Mouse (Mus musculus) cerebellum, postnatal 10 days (tissue): ENCODE measurements around the gene Gm10181.
A peak's percentile ranks its signal among the peaks of the same experiment; 100 is the strongest.
"Not testable (repeated sequence)": the region's sequence is repeated elsewhere in the genome, so short reads cannot be mapped to it uniquely, and the experiment has no call there.

ENCODE experiments used
- DNase-seq, 2 experiments: peaks; one replicate each; pipeline ENCODE4 v3.0.0; 2021; ENCODE audit warnings: mixed read lengths in 2 of 2

Gm10181 gene

DNA sequence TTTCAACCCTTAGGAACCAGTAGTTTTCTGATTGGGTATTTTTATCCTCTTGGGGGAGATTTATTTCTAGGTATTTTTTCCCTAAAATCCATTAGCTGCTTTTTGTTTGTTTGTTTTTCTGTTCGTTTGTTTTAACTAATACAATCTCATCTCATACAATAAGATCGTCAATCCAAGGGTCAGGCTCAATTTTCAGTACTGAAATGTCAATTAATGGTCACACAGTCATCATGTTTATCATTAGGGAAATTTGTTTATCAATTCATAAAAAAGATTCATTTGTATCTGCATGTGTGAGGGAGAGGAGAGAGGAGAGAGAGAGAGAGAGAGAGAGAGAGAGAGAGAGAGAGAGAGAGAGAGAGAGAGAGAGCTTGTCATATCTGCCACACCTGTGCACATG is at the start of gene Gm10181:
Gene Gm10181 (plus strand): TSS at position 301 of the 400 bp plus-strand sequence.
- DNase-seq: no peak

DNA sequence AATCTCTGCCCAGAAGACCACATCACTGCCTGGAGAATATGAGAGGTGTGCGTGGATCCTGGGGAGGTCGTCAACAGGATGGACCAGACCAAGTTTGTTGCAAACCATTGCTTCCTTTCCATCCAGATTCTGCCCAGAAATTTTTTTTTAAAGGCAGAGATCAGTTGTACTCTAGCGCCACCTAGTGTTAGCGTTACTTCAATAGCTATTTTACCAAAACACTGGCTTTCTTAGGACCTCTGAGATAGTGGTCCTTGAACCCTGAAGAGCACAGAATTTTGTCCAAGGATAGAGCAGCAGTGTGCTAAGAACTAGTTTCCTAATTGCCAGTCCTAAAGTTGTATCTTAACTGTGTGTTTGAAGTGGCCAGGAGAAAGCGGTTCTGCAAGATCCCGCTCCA is 47.6 kb upstream of the Gm10181 start:
- DNase-seq: peak; percentile 68 to 88

GRCm38 (mm10) chr9:25042162-25043111 is 46.8 kb upstream of the Gm10181 start:
- no peak for DNase-seq

GRCm38 (mm10) chr9:25044325-25044724 is 44.9 kb upstream of the Gm10181 start:
- no peak for DNase-seq

GRCm38 (mm10) chr9:25048289-25048688 is 40.9 kb upstream of the Gm10181 start:
- DNase-seq: no peak

GRCm38 (mm10) chr9:25048940-25049339 is 40.3 kb upstream of the Gm10181 start:
- DNase-seq: no peak

- DNase-seq: no peak
Observed at GRCm38 (mm10) chr9:25051901-25052300, 37.3 kb upstream of the Gm10181 start.

DNA sequence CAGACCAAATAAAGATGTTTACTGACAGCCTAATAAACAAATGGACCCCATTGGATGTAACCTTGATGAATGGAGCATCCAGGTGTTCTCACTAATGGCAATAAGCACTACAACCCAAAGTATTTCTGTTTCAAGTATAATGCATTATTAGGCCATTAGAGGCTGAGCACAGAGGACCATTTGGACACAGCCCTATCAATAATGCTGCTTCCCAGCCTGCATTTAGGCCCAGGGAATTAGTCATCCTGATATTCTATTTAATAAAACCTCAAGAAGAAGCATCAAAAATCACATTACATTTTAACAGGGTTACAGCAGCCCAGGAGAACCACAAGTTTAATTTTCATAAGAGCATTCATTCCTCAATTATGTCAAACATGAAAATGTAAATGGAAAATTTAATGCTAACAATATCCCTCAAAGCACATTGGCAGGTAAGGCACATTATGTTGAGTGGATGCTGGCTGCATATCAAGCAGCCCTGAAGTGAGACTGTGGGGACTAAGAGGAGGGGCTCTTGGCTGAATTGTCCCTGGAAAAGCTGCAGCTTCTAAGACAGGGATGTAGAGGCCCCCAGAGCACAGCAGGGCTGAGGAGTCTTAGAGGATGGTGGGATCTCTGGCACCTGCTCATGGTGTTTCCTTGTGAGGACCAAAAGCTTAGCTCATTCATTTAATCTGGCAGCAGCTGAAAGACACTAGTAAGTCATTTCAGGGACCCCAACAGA is 33.4 kb upstream of the Gm10181 start:
- DNase-seq: no peak

- no peak for DNase-seq
Observed at GRCm38 (mm10) chr9:25058726-25059125, 30.5 kb upstream of the Gm10181 start.

GRCm38 (mm10) chr9:25072666-25073065 is 16.6 kb upstream of the Gm10181 start:
- no peak for DNase-seq

DNA sequence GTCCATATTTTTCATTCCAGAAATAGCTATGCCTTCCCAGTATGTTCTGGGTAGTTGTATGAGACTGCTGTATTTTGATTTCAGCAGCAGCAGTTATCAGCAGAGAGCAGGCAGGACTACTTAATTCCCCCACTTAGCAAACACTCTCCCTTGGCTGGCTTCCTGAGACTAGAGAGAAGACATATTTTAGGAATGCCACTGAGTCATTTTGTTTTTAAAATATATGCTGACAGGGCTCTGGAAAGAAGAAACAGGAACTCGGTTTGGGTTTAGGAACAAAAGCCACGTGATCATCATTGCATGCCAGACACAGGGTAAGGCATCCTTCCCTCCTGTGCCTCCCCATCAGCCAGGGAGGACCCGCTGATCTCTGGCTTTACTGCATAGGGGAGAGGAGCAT is 13.2 kb upstream of the Gm10181 start:
- DNase-seq: no peak

DNA sequence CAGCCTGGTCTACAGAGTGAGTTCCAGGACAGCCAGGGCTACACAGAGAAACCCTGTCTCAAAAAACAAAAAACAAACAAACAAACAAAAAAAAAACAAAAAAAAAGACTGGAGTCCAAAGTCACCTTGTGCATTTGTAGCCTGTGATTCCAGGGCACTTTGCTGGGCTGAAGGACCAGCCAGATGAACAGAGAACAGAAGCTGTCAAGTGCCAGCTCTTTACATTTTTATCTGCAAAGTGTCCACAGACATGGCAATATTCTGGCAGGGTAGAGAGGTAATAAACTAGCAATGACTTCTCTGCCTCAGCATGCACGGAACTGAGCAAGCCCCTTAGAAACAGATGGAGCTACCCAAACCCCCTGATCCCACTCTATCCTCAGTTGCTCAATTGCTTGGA is 12.7 kb upstream of the Gm10181 start:
- no peak for DNase-seq

GRCm38 (mm10) chr9:25090853-25091252 is 1.6 kb downstream of the Gm10181 start:
- no peak for DNase-seq

DNA sequence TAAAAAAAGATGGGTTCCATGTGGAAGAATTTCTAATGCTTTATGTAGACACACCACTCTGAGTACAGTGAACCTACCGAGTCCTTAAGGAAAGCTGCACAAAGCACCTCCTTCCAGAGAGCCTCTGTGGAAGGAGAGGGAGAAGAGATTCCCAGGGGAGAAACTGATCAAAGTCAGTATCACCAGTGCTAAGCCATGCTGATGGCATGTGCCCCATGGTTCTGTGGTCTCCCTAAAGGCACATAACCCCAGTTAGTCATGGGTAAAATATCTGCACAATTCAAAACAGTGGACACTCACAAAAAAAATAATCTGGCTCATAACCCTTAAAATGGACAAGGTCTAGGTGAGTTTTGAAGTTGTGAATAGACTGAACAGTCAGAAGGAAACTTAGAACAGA is 13.7 kb downstream of the Gm10181 start:
- DNase-seq: no peak

DNA sequence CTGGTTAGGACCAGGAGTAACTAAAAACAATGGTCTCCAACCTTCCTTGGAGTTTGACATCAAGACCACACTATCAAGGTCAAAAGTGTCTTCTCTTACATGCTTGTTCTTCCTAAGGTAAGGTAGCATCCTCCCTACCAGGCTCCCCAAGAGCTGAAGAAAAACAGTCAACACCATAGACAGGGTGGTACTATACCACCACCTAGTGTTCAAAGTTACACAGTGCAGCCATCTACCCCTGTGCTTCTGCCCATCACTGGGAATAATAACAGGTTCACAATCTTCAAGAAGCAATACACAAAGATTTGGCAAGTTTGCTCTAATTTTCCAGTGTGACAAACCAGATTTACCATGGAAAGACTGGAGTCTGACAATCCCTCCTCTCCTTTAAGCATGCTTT is 15.4 kb downstream of the Gm10181 start:
- DNase-seq: peak; percentile 54 to 66

- not testable (repeated sequence) for DNase-seq
Observed at GRCm38 (mm10) chr9:25123590-25123989, 34.4 kb downstream of the Gm10181 start.

- no peak for DNase-seq
Observed at GRCm38 (mm10) chr9:25124048-25124447, 34.8 kb downstream of the Gm10181 start.

GRCm38 (mm10) chr9:25132253-25132652 is 43.0 kb downstream of the Gm10181 start:
- no peak for DNase-seq

DNA sequence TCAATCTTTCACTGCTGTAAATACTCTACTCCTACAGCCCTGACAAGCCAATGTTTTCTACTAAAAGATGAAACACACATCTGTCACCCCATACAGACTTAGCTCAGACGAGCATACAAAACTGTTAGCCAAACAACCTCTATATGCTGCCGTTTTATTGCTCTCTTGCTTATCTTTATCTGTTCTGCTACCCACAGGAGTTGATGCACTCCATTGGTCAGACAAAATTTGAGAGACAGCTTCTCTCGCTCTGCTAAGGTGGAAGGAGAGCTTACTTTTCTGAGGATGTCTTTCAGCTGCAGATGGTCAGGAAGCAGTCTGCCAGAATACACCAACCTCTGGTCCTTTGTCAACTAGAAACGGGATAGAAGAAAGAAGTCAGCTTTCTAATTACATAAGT is 43.7 kb downstream of the Gm10181 start:
- DNase-seq: no peak

GRCm38 (mm10) chr9:25138900-25139299 is 49.7 kb downstream of the Gm10181 start:
- no peak for DNase-seq
